Comparison of ENCODE assay signal across 23 mouse cellular contexts in genomic region chr11:17288884-17289283, GRCm38 (mm10). TPM values are rescaled to one million over a fixed set of nuclear protein-coding genes. Genes with fewer than 3 reads are reported as not detected.
DNase-seq lines count a peak whose midpoint lies in the region; ATAC-seq and TF ChIP-seq lines count a peak whose summit lies in the region.
"Had no signal": no experiment of that assay in that cellular context is flagged by ENCODE, and none has a peak within 500 bp of the region (broad histone marks: within the 10 kb centered on the region; RNA-seq: fewer than 3 reads in every experiment).

No protein-coding gene starts in this region.

- H3K4me2 ChIP-seq in liver, embryonic 12.5 days: no peak overlapping the region
- no peak overlapping the region for H3K4me2 ChIP-seq in liver, embryonic 14.5 days (ENCODE audit: low read depth)
- H3K4me2 ChIP-seq in liver, postnatal 0 days (ENCODE audit: low read depth, low read length): no peak overlapping the region
- H3K4me2 ChIP-seq: embryonic facial prominence, embryonic 12.5 days; forebrain, embryonic 13.5 days; forebrain, embryonic 15.5 days had no signal

- no peak overlapping the region for H3K9ac ChIP-seq in liver, embryonic 12.5 days
- no peak overlapping the region for H3K9ac ChIP-seq in liver, embryonic 14.5 days (replicated peaks)
- H3K9ac ChIP-seq in liver, postnatal 0 days (replicated peaks): no peak overlapping the region
- H3K9ac ChIP-seq: embryonic facial prominence, embryonic 12.5 days; forebrain, embryonic 13.5 days; forebrain, embryonic 15.5 days had no signal

- H3K9me3 ChIP-seq in liver, embryonic 12.5 days (replicated peaks): no peaks in the 10 kb centered on the region
- H3K9me3 ChIP-seq in liver, embryonic 14.5 days (ENCODE audit: control insufficient read depth, low read length): no peaks in the 10 kb centered on the region
- H3K9me3 ChIP-seq in liver, postnatal 0 days (ENCODE audit: low read length): no peaks in the 10 kb centered on the region
- H3K9me3 ChIP-seq: embryonic facial prominence, embryonic 10.5 days; embryonic facial prominence, embryonic 12.5 days; forebrain, embryonic 13.5 days; forebrain, embryonic 15.5 days; G1E had no signal

- no peak for DNase-seq in liver
- no peak for DNase-seq in liver, embryonic 14.5 days (ENCODE audit: low read depth in 3 of 3, low spot score in 3 of 3)
- DNase-seq in liver, postnatal 0 days: no peak
- no peak for DNase-seq in heart, adult 11 months
- DNase-seq: adrenal gland, adult 8-10 months; adrenal gland, postnatal 14 days; adrenal gland, postnatal 36 days; B cell, adult 2 months; cerebellum, adult 11-12 months; cerebellum, adult 2 months; cerebellum, adult 9-10 months; cerebellum, postnatal 10 days; cerebellum, postnatal 25 days had no signal

- peak; percentile 51; the same call in 1 of the 2 replicates for ATAC-seq in liver, embryonic 12.5 days
- ATAC-seq in liver, embryonic 14.5 days (ENCODE audit: insufficient read depth): peak; percentile 37; the same call in 1 of the 2 replicates
- ATAC-seq in liver, postnatal 0 days: no peak
- ATAC-seq: activated CD4-positive, CD25-positive, alpha-beta regulatory T cell, adult 4 months; CD4-positive, CD25-positive, alpha-beta regulatory T cell, adult 4 months; forebrain, embryonic 13.5 days; forebrain, embryonic 15.5 days; Patski had no signal

- no peak for TF ChIP-seq CTCF in liver, embryonic 14.5 days (IDR thresholded peaks at IDR 0.05; ENCODE audit: low read depth)
- no peak for TF ChIP-seq CTCF in liver, postnatal 0 days (IDR thresholded peaks at IDR 0.05; ENCODE audit: low read depth)

- H3K36me3 ChIP-seq in liver, embryonic 12.5 days: no peaks in the 10 kb centered on the region
- no peaks in the 10 kb centered on the region for H3K36me3 ChIP-seq in liver, embryonic 14.5 days (replicated peaks; ENCODE audit: control insufficient read depth, insufficient read depth, low read depth)
- no peaks in the 10 kb centered on the region for H3K36me3 ChIP-seq in liver, postnatal 0 days (replicated peaks; ENCODE audit: insufficient read depth, low read length)
- H3K36me3 ChIP-seq: embryonic facial prominence, embryonic 10.5 days; embryonic facial prominence, embryonic 12.5 days; forebrain, embryonic 15.5 days; G1E had no signal

- TF ChIP-seq EP300 in liver, embryonic 14.5 days (IDR thresholded peaks at IDR 0.05; ENCODE audit: low read depth): no peak
- no peak for TF ChIP-seq EP300 in liver, postnatal 0 days (IDR thresholded peaks at IDR 0.05; ENCODE audit: low read depth)

- no peaks in the 10 kb centered on the region for H3K4me1 ChIP-seq in liver, embryonic 12.5 days
- no peaks in the 10 kb centered on the region for H3K4me1 ChIP-seq in liver, embryonic 14.5 days (replicated peaks; ENCODE audit: control insufficient read depth in 2 of 2, insufficient read depth in 2 of 2, low read length in 1 of 2)
- no peaks in the 10 kb centered on the region for H3K4me1 ChIP-seq in liver, postnatal 0 days (ENCODE audit: insufficient read depth)
- H3K4me1 ChIP-seq: embryonic facial prominence, embryonic 10.5 days; embryonic facial prominence, embryonic 12.5 days; forebrain, embryonic 13.5 days; forebrain, embryonic 15.5 days had no signal

- H3K27me3 ChIP-seq in liver, embryonic 12.5 days (replicated peaks): no peaks in the 10 kb centered on the region
- no peaks in the 10 kb centered on the region for H3K27me3 ChIP-seq in liver, embryonic 14.5 days (ENCODE audit: control insufficient read depth, insufficient read depth, low read length)
- no peaks in the 10 kb centered on the region for H3K27me3 ChIP-seq in liver, postnatal 0 days (ENCODE audit: insufficient read depth, low read length)
- H3K27me3 ChIP-seq: CH12.LX; embryonic facial prominence, embryonic 12.5 days; forebrain, embryonic 13.5 days; forebrain, embryonic 15.5 days had no signal

- no peak overlapping the region for H3K27ac ChIP-seq in liver, embryonic 12.5 days
- H3K27ac ChIP-seq in liver, embryonic 14.5 days: no peak overlapping the region
- no peak overlapping the region for H3K27ac ChIP-seq in liver, postnatal 0 days (ENCODE audit: low read depth)
- H3K27ac ChIP-seq: embryonic facial prominence, embryonic 10.5 days; embryonic facial prominence, embryonic 12.5 days; forebrain, embryonic 13.5 days; forebrain, embryonic 15.5 days had no signal

- no peak overlapping the region for H3K4me3 ChIP-seq in liver, embryonic 12.5 days
- no peak overlapping the region for H3K4me3 ChIP-seq in liver, embryonic 14.5 days (ENCODE audit: insufficient read depth in 1 of 2, low read depth in 2 of 2, low read length in 2 of 2)
- no peak overlapping the region for H3K4me3 ChIP-seq in liver, postnatal 0 days (ENCODE audit: low read depth, low read length)
- H3K4me3 ChIP-seq: embryonic facial prominence, embryonic 10.5 days; embryonic facial prominence, embryonic 12.5 days; forebrain, embryonic 13.5 days; forebrain, embryonic 15.5 days had no signal

RNA-seq across cellular contexts. Expression of gene C1d, which starts 31.5 kb away (rescaled TPM):
- 56.5 and 56.6 TPM in 2 replicates for polyA plus RNA-seq in liver, embryonic 12.5 days (2016; fragmentation: Nextera tagmentation; extraction: Ambion mirVana)
- polyA plus RNA-seq in liver, embryonic 14.5 days (2012; rRNA removed): 9.8 and 17.7 TPM in 2 replicates
- 55.9 and 59.1 TPM in 2 replicates for polyA plus RNA-seq in liver, embryonic 14.5 days (2014; fragmentation: Nextera tagmentation; extraction: Ambion mirVana)
- polyA plus RNA-seq in liver, postnatal 0 days (2015; fragmentation: Nextera tagmentation; extraction: Ambion mirVana): 46.4 and 51.0 TPM in 2 replicates
